Mouse (Mus musculus) activated CD4-positive, CD25-positive, alpha-beta regulatory T cell, adult 4 months (primary cell): ENCODE results near the gene Fbn1. TPM values are rescaled to one million over a fixed set of nuclear protein-coding genes. Genes with fewer than 3 reads are reported as not detected.

Experiments
- ATAC-seq: one replicate; pipeline ENCODE4 v1.8.0; 2017
- polyA plus RNA-seq, 2 experiments: library from polyadenylated mRNA; unstranded; fragments of 100-300 nt; shearing (Covaris generic); gene quantifications; one replicate each; pipeline ENCODE4 v1.2.1; 2017

Fbn1 gene
- polyA plus RNA-seq, 2 experiments from 2014 or later: not detected

DNA sequence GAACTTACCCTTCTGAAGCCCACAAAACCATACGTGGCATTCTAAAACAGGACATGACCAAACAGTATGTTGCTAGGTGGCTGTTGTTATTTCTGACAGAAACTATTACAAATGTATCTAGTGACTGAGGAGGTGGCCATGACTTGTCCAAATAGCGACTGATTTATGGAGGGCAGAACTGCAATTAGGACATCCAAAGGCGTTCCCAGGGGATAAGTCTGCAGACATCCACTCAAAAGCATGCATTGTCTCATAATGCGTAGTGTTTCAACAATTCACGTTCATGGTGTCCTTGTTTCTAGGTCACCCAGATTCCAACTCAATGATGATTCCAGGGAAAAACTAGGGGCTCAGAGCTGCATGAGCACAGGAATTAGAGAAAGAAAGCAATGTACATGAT, 53.0 kb downstream of the Fbn1 start:
- no peak for ATAC-seq

DNA sequence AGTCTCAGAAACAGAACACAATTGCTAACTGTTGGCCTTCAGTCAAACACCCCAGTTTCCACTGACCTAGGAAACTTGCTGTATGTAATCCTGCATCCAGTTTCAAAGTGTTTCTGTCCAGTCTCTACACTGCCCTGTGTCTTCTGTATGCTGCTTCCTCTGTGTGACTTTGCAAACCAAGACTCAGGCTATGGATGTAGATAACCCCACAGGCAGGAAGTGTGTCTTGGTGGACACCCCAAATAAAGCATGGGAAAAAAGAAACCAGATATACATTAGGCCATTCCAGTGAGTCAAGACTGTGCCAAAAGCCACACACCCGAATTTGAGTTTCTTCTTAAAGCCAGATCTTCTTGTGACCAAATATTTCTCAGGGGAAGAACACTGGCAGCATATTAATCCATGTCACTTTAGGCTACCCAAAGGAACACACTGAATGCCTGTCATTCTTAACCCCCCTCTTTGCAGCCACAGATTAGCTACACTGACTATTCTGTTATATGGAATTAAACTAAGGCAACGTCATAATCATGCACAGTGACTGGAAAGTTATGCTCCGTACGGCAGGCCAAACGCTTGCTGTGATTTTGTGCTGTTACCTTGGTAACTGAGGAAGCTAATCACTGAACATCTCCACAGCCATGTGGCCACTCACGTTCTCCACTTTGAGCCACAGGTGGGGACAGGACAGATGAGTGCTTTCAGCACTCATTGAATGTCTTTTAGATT, 55.3 kb downstream of the Fbn1 start:
- no peak for ATAC-seq

DNA sequence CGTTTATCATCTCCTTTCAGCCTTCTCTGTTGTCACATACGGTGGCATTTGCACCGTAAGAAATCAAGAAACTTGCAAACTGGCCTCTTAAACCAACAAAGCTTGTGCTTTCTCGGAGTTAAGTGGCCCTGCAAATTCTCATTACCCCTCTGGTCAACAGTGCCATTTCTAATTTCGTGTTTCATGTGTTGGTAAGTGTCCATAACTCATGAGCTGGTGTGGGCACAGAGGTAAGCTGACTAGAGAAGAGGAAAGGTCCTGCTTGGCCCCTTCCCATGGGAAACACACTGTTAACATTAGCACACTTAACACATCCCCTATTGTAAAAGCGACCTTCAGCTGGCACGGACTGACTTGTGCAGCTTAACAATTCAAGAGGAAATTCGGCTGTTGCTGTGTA, 58.4 kb downstream of the Fbn1 start:
- no peak for ATAC-seq

DNA sequence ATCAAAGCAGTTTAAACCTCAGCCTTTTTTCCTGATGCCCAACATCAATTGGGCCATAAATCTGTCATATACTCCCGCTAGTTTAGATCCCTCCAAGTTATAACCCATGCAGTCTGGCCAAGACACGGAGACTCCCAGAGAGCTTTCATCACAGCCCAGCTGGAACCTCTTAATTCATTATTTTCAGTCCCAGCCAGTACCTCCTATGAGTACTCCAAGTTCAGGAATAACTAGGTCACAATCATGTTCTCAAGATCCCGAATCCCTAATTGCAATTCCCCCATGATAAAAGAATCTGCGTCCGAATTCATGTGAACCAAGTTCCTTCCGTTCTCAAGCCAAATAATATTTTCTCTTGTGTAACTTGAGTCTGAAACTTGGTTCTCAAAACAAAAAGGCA, 58.9 kb downstream of the Fbn1 start:
- no peak for ATAC-seq

DNA sequence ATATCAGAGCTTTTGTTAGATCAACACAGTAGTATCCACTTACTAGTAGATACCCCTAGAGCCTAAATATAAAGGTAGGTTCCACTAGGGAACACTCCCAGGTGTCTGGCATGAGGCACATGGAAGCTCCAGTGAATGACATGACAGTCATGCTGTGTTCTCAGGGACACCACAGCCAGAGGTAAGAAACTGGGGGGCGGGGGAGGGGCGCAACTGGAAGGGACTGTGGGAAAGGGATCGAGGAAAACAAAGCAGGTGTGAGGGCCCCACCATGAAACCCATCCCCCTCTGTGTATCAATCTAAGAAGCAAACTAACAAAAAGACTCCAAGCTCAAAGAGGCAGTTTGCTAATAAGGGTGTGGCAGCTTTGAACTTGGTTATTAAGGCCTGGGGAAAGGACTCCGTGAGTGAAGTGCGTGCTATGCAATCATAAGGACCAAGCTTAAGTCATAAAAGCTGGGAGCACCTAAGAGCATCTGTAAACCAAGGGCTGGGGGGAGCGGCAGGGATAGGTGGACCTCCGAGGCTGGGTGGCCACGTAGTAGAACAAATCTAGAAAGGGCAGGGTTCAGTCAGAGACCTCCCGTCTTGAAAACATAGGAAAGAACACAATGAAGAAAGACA, 60.4 kb downstream of the Fbn1 start:
- ATAC-seq: no peak

DNA sequence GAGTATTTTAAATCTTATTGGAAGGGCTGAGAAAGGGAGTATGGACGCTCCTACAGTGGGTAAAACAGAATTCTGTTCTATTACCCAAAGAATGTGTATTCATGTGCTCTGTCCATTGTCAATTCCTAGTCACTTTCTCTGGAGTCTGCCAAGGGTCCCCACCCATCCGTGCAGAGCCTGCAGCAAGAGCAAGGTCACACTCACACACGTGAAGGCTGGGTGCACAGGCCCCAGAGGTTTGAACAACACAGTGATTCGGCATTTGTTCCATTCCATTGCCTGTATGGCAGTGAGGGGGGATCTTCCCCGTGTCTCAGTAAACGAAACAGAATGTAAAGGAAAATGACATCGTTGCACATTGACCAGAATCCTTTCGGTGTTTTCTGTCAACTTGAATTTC, 69.4 kb downstream of the Fbn1 start:
- no peak for ATAC-seq

DNA sequence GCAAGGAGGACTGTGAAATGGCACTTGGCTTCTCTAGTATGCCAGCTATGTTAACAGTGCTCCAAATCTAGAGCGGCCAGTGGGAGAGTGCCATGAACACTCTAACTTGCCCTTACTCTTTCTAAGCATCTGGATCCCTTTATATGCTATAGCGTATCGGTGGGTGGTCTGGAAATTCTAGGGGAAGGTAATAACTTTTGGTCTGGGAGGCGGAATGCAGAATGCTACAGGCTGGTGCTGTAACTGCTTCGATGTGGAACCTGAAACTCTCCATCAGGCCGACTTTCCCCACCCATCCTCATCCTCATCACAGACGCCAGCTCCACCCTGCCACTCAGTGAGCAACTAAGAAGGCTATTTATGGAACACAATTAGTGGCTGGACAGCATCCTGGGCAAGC, 71.6 kb downstream of the Fbn1 start:
- ATAC-seq: no peak

DNA sequence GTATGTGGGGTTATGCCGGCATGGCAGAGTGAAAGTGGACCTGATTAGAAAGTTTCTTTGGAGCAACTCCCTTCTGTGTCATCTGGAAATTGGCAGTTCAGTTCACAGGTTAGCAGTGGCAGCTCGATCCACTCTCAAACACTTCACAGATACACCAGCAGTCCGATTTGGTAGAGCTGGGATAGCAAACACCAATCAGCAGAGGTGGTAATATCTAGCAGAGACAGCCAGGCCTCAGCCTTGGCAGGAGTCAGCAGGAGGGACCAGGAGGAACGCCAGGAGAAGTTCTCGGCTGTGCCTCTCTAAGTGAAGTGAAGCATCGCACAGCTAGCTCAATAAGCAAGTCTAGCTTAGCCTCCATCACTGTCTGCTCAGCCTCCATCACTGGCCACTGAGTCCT, 74.3 kb downstream of the Fbn1 start:
- no peak for ATAC-seq

DNA sequence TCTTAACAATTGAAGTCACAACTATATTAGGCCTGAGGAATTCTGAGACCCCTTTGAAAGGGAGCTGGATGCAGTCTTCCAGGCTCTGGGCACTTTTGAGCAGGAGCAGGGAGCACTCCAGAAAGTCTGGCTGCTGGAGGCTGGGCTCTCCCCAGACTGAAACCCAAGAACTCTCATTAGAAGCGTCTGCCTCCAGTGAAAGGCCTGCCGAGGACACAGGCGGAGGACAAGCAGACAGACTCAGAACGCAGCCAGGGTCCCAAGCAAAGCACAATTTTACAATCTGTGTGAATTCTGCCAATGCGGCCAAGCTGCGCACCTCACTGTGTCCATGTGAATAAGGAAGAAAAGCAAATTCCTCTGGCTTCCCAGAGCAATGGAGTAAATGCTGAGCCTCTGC, 76.3 kb downstream of the Fbn1 start:
- no peak for ATAC-seq

DNA sequence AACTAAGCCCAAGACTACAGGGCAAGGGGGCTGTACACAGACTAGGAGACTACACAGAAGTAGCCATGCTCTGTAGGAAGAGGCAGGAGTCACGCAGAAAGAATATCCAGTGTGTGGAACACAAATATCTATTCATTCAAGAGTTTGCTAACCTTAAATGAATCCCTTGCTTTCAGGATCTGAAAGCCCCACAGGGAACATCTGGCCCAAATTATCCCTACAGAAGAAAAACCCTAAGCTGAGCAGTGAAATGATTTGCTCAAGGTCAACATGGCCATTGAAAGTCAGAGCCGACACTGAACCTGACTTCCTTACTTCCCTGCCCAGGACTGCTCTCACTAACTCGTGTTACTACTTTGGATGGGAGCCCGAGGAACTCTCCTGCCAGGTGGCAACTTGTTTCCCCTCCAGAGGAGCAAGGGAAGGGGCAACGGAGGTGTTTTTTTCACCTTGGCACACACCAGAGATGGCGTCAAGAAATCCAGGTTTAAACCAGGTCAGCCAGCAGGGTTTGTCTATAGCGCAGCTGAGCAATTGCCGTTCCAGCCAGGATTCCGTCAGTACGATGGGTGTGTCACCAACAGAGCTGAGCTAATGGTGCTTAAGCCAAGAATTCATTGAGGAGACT, 78.9 kb downstream of the Fbn1 start:
- no peak for ATAC-seq

DNA sequence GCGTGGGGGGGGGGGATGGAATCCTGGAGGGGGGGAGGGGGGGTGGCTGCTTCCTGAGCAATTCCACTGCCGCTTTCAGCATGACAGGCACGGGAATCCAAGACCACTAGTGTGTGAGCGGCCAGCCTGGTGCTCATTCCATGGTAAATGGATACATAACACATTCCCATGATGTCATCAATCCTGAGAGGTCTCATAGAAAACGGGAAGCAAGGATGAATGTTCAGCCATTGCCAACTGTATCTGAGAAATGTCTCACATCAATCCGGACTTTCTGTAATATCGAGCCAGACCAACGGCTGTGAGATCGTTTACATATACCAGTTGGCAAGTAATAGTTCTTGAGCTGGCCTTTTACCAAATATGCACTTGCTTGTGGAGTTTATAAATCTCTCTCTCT, 87.2 kb downstream of the Fbn1 start:
- ATAC-seq: no peak

DNA sequence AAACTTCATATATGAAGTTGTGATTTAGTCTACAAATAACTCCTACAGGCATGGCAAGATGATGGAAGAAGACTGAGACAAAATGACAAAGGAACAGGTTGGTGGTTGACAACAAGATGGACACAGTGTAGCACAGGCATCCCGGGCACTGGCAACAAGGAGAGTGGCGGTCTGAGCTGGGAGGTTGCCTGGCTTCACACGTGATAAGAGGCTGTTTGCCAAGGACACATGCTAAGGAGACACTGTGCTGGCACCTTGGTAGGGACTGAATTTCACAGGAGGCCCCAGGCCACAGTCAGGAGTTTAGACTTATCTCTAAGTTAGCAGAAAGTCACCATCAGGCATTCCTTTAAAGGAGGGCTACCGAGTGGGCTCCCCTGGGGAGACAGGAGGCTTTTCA, 88.1 kb downstream of the Fbn1 start:
- no peak for ATAC-seq

DNA sequence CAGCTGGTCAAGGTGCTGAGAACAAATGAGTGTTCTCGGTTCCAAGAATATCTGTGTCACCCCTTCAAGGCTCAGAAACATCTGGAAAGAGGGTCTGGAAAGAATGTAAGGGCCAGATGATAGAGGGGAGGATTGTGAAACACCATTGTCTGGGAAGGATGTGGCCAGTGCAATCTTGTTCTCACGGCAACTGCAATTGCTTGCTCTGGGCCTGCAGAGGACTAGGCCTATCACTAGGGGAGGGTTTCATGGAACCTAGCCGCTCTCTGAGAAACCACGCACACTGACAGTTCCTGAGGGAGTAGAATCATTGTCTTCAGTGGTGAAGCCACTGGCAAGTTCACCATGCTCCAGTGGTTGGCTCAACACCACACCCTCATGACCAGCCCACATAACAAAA, 89.2 kb downstream of the Fbn1 start:
- no peak for ATAC-seq

DNA sequence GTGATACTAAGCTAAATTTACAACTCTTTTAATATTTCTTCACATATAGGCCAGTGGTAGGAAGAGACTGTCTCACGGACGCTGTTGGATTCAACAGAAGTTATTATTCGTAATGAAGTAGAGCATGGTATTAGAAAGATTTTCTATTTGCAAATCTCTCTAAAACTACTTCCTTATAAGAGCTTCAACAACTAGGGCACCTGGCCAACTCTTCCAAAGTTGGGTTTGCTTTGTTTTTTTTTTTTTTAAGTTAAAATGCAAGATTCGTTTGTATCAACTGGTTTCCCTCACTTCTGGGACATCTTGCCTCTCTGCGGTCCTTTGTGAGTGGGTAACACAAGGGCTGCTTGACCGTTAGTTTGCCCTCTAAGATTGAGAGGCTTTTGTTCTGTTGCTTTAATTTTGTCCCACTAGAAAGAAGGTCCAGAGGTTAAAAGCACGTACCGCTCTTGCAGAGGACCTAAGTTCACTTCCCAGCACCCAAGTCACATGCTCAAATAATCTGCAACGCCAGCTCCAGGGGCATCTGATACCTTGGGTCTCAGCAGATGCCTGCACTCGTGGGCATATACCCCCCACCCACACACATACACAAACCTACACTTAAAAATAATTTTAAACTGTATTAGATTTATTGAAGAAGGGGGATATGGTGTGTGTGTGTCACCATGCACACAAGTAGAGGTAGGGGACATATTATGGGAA, 91.1 kb downstream of the Fbn1 start:
- ATAC-seq: no peak

DNA sequence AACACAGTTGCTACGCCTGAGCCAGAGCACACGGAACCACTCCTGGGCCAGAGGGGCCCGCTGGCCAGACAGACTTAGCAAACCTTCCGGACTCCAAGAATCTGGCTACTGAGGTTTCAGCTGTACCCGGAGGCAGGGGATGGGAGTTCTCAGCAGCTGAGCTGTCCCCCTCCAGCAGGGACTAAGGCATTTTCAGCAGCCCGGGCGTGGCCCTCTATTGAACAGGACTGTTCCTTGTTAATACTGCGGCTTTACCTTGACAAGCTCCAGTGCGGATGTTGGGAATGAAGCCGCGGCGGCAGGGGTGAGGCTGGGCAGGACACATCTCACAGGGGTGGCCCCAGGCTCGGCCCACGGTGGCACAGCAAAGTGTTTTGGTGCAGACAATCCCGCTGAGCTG, 95.4 kb downstream of the Fbn1 start:
- no peak for ATAC-seq

DNA sequence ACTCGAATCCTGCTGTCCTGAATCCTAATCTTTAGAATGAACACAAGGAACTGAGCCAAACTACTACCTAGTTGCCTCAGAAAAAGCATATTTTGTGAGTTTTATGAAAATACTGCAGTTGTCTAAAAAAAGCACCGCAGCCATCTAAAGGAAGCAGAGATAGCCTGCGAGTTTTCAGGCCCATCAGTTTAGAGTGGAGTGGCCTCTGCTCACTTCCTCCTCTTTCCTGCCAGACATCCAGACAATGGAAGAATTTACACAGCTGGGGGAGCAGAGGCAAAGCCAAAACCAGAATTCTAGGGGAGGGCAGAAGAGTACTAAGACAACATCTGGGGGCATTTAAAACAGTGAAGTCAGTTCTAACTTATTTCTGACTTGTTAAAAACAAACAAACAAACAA, 96.0 kb downstream of the Fbn1 start:
- no peak for ATAC-seq

DNA sequence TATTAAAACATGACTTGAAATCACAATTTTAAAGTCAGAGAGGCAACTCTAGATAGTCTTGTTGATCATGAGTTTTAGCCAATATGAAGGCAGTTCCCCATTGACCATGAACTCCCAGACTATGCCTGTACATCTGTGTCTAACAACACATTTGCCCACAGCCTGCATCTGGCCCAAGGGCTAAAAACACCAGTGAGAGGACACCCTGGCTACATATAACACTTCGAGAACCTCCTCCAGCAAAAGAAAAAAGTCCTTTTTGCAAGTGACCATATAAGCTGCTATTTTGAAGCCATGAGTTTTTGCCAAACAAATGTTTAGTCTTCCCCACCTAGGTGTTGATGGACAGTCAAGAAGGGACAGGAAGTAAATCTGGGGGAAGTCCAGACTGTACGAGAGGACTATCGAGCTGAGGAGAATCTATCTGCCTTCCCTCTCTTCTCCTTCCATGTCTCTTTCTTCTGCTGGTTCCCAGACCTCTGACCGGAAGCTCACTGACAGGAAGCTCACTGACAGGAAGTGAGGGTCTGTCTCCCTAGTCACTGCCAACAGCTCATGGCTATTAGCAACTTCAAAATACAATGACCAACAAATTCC, 103.2 kb downstream of the Fbn1 start:
- no peak for ATAC-seq

DNA sequence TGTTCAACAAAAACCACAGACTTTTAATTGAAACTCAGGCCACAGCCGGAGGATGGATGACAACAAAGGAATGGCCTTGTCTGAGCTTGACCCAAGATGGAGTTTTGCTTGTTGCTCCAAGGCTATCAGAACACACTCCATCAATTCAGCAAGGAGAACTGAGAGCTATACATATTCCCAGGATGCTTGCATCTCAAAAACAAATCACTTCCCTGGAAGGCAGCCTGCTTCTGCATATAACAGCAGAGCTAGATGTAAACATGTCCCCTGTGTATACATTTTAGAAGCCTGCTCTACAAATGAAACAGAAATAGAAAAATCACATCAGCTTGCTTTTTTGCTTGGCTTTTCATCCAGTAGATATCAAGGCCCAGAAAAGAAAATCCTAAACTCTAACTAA, 105.5 kb downstream of the Fbn1 start:
- no peak for ATAC-seq

DNA sequence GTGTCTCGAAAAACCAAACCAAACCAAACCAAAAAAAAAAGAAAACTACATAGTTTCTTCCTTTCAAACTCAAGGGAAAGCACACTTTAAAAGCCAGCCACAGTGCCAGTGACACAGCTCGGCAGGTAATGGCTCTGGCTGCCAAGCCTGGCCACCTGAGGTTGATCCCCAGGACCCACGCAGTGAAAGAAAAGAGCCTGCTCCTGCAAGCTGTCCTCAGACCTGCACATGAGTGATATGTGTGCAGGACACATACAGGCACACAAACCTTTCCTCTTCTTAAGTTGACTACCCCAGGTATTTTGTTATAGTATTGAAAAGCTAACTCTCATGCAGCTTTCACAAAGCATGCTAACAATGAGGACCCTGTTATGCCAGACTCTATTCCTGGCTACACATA, 107.7 kb downstream of the Fbn1 start:
- no peak for ATAC-seq

DNA sequence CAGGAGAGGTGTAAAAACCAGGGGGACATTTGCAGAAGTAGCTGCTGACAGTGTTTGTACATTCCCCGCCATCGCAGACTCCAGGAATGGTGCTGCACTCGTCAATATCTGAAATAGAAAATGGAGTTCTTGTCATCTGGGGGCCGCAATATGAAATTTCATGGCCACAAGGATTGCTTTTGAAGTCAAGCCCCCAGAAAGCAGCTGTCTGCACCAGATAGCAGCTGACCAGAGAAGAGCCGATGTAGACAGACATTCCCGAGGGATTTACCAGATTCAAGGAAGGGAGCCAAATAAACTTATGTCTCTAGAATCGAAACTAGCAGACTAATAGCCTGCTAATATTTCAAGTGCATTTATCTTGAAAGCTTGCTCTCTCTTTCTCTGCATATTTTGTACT, 110.0 kb downstream of the Fbn1 start:
- ATAC-seq: no peak

DNA sequence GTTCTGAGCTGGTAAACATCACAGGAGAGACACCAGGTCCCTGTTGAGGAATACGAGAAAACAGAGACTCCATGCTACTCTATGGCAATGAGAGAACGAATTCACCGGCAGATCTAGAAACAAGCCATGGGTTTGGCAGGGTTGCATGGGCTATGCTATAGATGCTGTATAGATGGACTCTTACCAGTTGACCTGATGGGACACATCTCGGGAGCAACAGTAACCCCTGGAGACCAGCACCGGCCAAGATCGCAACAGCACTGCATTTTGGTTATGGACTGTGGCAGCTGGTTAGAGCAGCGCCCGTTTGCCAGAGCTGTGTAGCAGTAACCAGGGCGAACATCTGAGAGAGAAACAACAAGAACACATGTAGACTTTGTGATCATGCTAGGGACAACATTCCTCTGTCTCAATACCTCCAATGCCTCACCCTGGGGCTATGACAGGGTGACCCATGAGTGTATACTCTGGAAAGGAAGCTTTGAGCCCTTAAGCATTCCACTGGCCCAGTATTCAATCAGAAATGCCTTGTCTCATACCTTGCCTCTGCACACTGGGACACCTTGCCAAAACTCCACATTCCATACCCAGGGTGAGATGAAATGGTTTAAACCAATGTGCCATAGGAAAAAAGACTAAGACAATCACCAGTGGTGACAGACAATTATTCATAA, 113.2 kb downstream of the Fbn1 start:
- no peak for ATAC-seq

DNA sequence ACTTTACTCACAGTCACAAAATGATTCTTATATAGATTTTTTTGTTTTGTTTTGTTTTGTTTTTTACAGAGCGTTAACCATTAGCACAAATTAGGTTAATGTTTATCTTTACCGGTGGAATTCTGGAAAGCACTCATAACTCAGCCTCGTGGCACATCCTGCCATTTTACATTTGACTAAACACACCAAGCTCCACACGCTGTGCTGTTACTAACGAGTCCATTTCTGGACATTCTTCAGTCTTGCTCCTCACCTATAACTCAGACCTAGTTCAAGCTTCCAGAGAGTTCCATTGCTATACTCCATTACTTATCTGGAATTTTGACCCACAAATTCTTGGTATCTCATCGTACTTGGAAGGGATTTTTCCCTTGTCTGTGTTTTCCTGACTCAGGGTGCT, 116.2 kb downstream of the Fbn1 start:
- no peak for ATAC-seq

DNA sequence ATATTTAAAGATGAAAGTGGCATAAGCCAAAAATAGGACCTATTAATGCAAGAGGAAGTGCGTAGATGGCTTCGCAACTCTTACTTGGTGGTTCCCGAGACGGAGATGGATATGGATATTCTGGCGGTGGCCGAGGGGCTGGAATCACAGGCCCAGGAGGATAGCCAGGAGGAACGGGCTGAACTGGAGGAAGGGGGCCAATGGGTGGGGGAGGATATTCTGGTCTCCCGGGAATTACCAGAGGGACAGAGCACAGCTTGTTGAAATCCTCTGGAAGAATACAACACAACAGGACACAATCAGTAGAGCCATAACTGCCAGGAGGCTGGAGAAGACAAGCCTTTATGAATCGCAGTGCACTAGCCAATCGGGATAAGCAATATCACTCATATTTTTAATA, 118.0 kb downstream of the Fbn1 start:
- ATAC-seq: no peak
